Mouse (Mus musculus) lung, postnatal 10 days (tissue): Measurements from ENCODE around the gene Mks1.

Experiments used
- DNase-seq: peaks from one replicate; pipeline ENCODE4 v3.0.0; 2021

The Mks1 gene

DNA sequence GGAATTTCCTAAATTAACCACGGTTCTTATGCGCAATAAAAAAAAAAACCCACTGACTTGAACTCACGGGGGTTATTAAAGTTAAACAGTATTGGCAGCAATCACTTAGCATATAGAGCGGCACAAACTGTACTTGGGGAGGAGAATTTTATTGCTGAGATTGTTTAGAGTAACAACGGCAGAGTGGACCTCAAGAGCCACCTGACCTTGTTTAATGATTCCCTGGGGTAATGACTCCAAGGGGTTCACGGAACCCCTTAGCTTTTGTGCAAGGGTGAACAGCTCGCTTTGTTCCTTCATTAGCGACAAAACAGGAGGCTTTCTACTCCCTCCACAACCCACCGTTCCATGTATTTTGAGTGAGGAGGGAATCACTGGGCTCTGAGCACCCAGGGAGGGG, 26.8 kb downstream of the Mks1 start:
- DNase-seq, result no peak

DNA sequence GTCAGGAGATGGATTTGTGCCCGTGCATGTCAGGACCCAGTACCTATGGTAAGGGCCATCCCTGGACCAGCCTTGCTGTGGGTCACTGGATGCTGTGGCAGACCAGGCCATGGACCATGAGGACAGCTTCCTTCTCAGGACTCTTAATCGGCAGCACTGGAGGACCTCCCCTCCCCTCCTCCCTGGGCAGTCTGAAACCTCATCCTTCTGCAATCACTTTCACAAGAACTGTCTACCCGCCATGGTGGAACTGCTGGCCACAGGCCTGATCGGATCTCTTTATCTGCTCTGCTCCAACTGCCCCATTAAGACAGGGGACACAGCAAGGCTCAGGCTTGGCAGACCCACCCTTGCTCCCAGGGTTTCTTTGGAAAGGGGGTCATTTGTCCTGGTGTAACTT, 28.7 kb downstream of the Mks1 start:
- DNase-seq, result no peak

DNA sequence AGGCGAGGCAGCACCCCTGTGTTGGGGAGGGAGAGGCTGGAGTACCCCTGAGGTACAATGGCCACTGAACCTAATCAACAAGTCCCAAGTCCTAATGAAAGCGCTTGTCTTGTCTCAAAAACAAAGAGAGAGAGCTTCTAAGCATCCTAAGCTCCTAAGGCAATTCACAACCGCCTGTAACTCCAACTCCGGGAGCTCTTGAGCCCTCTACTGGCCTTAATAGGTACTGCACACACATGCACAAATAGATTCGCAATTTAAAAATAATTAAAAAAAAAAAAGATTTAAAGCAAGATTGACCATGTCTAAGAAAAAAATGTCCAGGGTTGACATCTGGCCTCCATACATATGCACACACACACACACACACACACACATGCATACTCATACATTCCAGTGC, 30.5 kb downstream of the Mks1 start:
- DNase-seq, result no peak

DNA sequence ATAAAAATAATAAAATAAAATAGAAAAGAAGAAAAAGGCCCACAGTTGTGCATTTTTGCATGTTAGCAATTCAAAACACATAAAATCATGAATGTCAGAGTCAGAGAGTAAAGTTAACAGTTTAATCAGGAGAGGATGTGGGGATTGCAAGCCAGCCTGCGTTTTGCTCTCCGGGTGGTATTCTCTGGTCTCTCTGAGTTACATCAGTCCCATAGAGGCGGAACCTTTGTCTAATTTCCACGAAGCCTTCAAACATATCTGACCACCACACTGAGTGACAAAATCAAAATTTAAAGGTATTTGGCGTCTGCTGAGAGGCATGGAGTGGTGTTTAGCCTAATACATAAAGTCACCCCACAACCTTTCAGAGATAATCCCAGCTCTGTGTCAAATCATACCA, 31.8 kb downstream of the Mks1 start:
- no peak for DNase-seq

DNA sequence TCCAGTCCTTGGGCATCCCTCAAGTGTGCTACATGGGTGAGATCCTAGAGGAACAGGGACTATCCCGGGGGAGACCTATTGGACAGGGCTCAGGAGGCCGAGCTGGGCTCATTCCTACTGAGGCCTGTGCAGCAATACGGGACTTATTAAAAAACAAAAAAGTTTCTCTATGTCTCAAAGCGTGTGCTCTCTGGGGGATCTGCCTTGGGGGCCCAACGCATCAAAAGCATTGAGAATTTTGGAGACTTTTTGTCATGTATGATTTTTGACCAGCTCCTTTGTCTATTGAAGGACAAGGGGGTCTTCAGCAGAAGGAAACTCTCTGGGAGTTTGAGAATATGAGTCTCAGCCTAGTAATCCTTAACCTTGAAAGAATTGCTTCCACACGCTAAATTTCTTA, 39.2 kb downstream of the Mks1 start, which contains the start of gene Olfr462:
Gene Olfr462 (minus strand): TSS at position 101 of the 400 bp plus-strand sequence.
- DNase-seq, result no peak

DNA sequence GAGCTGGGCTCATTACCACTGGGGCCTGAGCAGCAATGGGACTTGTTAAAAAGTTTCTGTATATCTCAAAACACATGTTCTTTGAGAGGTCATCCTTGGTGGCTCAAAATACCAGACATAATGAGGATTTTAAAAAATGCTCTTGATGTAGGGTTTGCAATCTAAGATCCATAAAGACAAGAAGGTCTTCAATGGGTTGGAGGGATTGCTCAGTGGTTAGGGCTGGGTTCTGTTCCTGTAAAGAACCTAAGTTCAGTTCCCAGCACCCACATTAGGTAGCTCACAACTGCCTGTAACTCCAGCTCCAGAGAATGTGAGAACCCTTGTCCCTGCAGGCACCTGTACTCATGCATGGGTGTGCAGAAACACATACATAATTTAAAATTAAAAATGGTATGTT, 44.3 kb downstream of the Mks1 start, which contains the start of gene Olfr463:
Gene Olfr463 (minus strand): TSS at position 101 of the 400 bp plus-strand sequence.
- DNase-seq, result no peak

DNA sequence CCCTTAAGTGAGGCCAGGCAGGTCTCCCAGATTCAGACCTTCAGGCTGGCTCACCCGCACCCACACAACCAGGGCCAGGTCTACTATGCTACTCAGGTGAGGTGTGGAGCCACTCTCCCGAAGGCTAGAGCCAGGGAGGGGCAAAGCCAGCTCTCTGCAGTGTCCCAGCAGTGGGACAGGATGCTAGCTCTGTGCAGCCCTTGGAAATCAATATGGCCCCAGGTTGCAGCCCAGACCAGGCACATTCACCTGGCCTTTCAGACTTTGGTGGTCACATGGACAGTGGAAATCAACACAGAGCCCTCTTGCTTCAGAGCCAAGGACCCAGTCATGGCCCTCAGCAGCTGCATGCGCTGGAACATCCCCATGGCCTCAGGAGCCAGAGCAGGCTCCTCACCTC, 51.3 kb downstream of the Mks1 start:
- no peak for DNase-seq
